ENCODE assay signal across 17 mouse cellular contexts in the genomic region with DNA sequence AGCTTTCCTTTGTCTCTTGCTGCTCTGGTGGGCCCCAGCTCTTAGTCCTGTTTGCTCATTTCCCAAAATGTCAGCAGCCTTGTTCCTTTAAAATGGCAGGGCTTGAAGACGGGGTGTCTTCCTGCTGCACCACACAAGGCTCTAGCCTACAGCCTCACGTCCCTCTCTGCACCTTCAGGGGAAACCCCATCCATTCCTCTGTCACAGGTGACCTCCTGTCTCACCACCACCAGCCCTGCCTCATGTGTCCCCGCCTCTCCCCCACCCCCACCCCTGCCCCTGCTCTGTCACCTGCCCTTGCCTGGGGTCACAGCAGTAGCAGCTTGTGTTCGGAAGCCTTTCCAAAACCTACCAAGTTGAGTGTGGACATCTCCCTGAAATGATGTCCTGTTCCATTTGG.
"Had no signal": no experiment of that assay in that cellular context is flagged by ENCODE, and none has a peak within 500 bp of the region (broad histone marks: within the 10 kb centered on the region; RNA-seq: fewer than 3 reads in every experiment).

No protein-coding gene starts in this region.

- H3K9ac ChIP-seq: neural tube, embryonic 12.5 days; neural tube, embryonic 13.5 days; neural tube, embryonic 15.5 days; stomach, embryonic 15.5 days had no signal

- H3K9me3 ChIP-seq: neural tube, embryonic 12.5 days; neural tube, embryonic 13.5 days; neural tube, embryonic 15.5 days; stomach, embryonic 15.5 days had no signal

- H3K27me3 ChIP-seq: neural tube, embryonic 12.5 days; neural tube, embryonic 13.5 days; neural tube, embryonic 15.5 days; stomach, embryonic 15.5 days had no signal

- H3K27ac ChIP-seq: neural tube, embryonic 12.5 days; neural tube, embryonic 13.5 days; neural tube, embryonic 15.5 days; stomach, embryonic 15.5 days; stomach, postnatal 0 days had no signal

- H3K36me3 ChIP-seq: neural tube, embryonic 12.5 days; neural tube, embryonic 13.5 days; neural tube, embryonic 15.5 days; stomach, embryonic 15.5 days had no signal

- H3K4me1 ChIP-seq: neural tube, embryonic 12.5 days; neural tube, embryonic 13.5 days; stomach, embryonic 15.5 days had no signal

- H3K4me2 ChIP-seq: neural tube, embryonic 12.5 days; neural tube, embryonic 13.5 days; neural tube, embryonic 15.5 days; stomach, embryonic 15.5 days had no signal

- H3K4me3 ChIP-seq: neural tube, embryonic 12.5 days; neural tube, embryonic 13.5 days; neural tube, embryonic 15.5 days; stomach, embryonic 15.5 days had no signal

- DNase-seq: retina, postnatal 1 day; right cerebral cortex, adult 18-20 months; right cerebral cortex, postnatal 14 days; right cerebral cortex, postnatal 25 days; right cerebral cortex, postnatal 4 days; spleen, adult 18-20 months; thymus, adult 18-20 months; thymus, adult 2 months; thymus, postnatal 14 days; thymus, postnatal 25 days; thymus, postnatal 36 days; thymus, postnatal 4 days had no signal
